In genomic region chr6:5167051-5167677, GRCm38 (mm10) we compare ENCODE assay signal across 9 mouse cellular contexts. TPM values are rescaled to one million over a fixed set of nuclear protein-coding genes. Genes with fewer than 3 reads are reported as not detected.
DNase-seq lines count a peak whose midpoint lies in the region; ATAC-seq lines count a peak whose summit lies in the region.
"Had no signal": no experiment of that assay in that cellular context is flagged by ENCODE, and none has a peak within 500 bp of the region (broad histone marks: within the 10 kb centered on the region; RNA-seq: fewer than 3 reads in every experiment).

No protein-coding gene starts in this region.

- no peak overlapping the region for H3K9ac ChIP-seq in kidney, embryonic 15.5 days
- H3K9ac ChIP-seq in kidney, embryonic 14.5 days (ENCODE audit: low read depth, low read length) = no peak overlapping the region
- no peak overlapping the region for H3K9ac ChIP-seq in forebrain, embryonic 13.5 days
- no peak overlapping the region for H3K9ac ChIP-seq in hindbrain, embryonic 13.5 days
- 0 out of 2 replicates have a peak overlapping the region, but pooled peaks have one; percentile 1 for H3K9ac ChIP-seq in midbrain, embryonic 12.5 days (replicated peaks)
- no peak overlapping the region for H3K9ac ChIP-seq in intestine, embryonic 15.5 days

- no peaks in the 10 kb centered on the region for H3K27me3 ChIP-seq in kidney, embryonic 15.5 days
- no peaks in the 10 kb centered on the region for H3K27me3 ChIP-seq in kidney, embryonic 14.5 days (ENCODE audit: control insufficient read depth, insufficient read depth, low read length)
- no peaks in the 10 kb centered on the region for H3K27me3 ChIP-seq in forebrain, embryonic 13.5 days
- H3K27me3 ChIP-seq in hindbrain, embryonic 13.5 days = no peaks in the 10 kb centered on the region
- no peaks in the 10 kb centered on the region for H3K27me3 ChIP-seq in midbrain, embryonic 12.5 days
- no peaks in the 10 kb centered on the region for H3K27me3 ChIP-seq in intestine, embryonic 15.5 days (replicated peaks)

- H3K4me1 ChIP-seq in kidney, embryonic 15.5 days = no peaks in the 10 kb centered on the region
- H3K4me1 ChIP-seq in kidney, embryonic 14.5 days (ENCODE audit: control insufficient read depth, insufficient read depth, low read length) = no peaks in the 10 kb centered on the region
- H3K4me1 ChIP-seq in forebrain, embryonic 13.5 days = peaks cover 23% of the 10 kb centered on the region
- H3K4me1 ChIP-seq in hindbrain, embryonic 13.5 days (replicated peaks) = peaks cover 13% of the 10 kb centered on the region
- peaks cover 14% of the 10 kb centered on the region for H3K4me1 ChIP-seq in midbrain, embryonic 12.5 days
- no peaks in the 10 kb centered on the region for H3K4me1 ChIP-seq in intestine, embryonic 15.5 days (replicated peaks)

- no peak for DNase-seq in T-cell, adult 2 months (ENCODE audit: low spot score)

- WGBS in kidney, embryonic 15.5 days = 69% methylated on average over 14 of the region's 14 CpGs
- WGBS in kidney, embryonic 14.5 days = 69% methylated on average over 14 of the region's 14 CpGs
- WGBS in forebrain, embryonic 13.5 days = 52% methylated on average over 14 of the region's 14 CpGs
- WGBS in hindbrain, embryonic 13.5 days = 30% methylated on average over 14 of the region's 14 CpGs
- WGBS in midbrain, embryonic 12.5 days = 32% methylated on average over 14 of the region's 14 CpGs
- WGBS in intestine, embryonic 15.5 days = 64% methylated on average over 14 of the region's 14 CpGs

- H3K36me3 ChIP-seq in kidney, embryonic 15.5 days = no peaks in the 10 kb centered on the region
- no peaks in the 10 kb centered on the region for H3K36me3 ChIP-seq in kidney, embryonic 14.5 days (ENCODE audit: control insufficient read depth, insufficient read depth, low read length)
- H3K36me3 ChIP-seq in forebrain, embryonic 13.5 days (ENCODE audit: poor library complexity, severe bottlenecking) = no peaks in the 10 kb centered on the region
- H3K36me3 ChIP-seq in hindbrain, embryonic 13.5 days = no peaks in the 10 kb centered on the region
- H3K36me3 ChIP-seq in midbrain, embryonic 12.5 days = no peaks in the 10 kb centered on the region
- no peaks in the 10 kb centered on the region for H3K36me3 ChIP-seq in intestine, embryonic 15.5 days

- H3K4me3 ChIP-seq in kidney, embryonic 15.5 days (replicated peaks) = no peak overlapping the region
- no peak overlapping the region for H3K4me3 ChIP-seq in kidney, embryonic 14.5 days (ENCODE audit: low read length)
- H3K4me3 ChIP-seq in forebrain, embryonic 13.5 days = peak overlapping the region; percentile 4; the same call in 1 of the 2 replicates
- H3K4me3 ChIP-seq in hindbrain, embryonic 13.5 days = peak overlapping the region; percentile 16
- peak overlapping the region; percentile 19 for H3K4me3 ChIP-seq in midbrain, embryonic 12.5 days
- no peak overlapping the region for H3K4me3 ChIP-seq in intestine, embryonic 15.5 days (replicated peaks)

- H3K4me2 ChIP-seq in kidney, embryonic 15.5 days = no peak overlapping the region
- H3K4me2 ChIP-seq in kidney, embryonic 14.5 days (replicated peaks; ENCODE audit: low read depth, low read length) = no peak overlapping the region
- H3K4me2 ChIP-seq in forebrain, embryonic 13.5 days = peak overlapping the region; percentile 48
- peak overlapping the region; percentile 48 for H3K4me2 ChIP-seq in hindbrain, embryonic 13.5 days
- H3K4me2 ChIP-seq in midbrain, embryonic 12.5 days (replicated peaks) = peak overlapping the region; percentile 41
- no peak overlapping the region for H3K4me2 ChIP-seq in intestine, embryonic 15.5 days (replicated peaks)

- ATAC-seq in kidney, embryonic 15.5 days (replicated peaks; ENCODE audit: low FRiP score) = no peak
- no peak for ATAC-seq in kidney, embryonic 14.5 days (ENCODE audit: low FRiP score, low TSS enrichment)
- ATAC-seq in forebrain, embryonic 13.5 days = peak; percentile 46
- ATAC-seq in hindbrain, embryonic 13.5 days (ENCODE audit: low FRiP score) = no peak
- ATAC-seq in midbrain, embryonic 12.5 days (ENCODE audit: low FRiP score, low read depth) = peak; percentile 64
- no peak for ATAC-seq in activated CD4-positive, CD25-positive, alpha-beta regulatory T cell, adult 4 months
- ATAC-seq in intestine, embryonic 15.5 days = no peak

- no peaks in the 10 kb centered on the region for H3K9me3 ChIP-seq in kidney, embryonic 15.5 days (replicated peaks)
- H3K9me3 ChIP-seq in kidney, embryonic 14.5 days (ENCODE audit: control insufficient read depth, low read length) = no peaks in the 10 kb centered on the region
- H3K9me3 ChIP-seq in forebrain, embryonic 13.5 days (replicated peaks) = no peaks in the 10 kb centered on the region
- H3K9me3 ChIP-seq in hindbrain, embryonic 13.5 days = no peaks in the 10 kb centered on the region
- H3K9me3 ChIP-seq in midbrain, embryonic 12.5 days = no peaks in the 10 kb centered on the region
- H3K9me3 ChIP-seq in intestine, embryonic 15.5 days = no peaks in the 10 kb centered on the region

- H3K27ac ChIP-seq in kidney, embryonic 15.5 days = peak overlapping the region; percentile 52; the same call in 1 of the 2 replicates
- no peak overlapping the region for H3K27ac ChIP-seq in kidney, embryonic 14.5 days (ENCODE audit: low read depth, low read length)
- peak overlapping the region; percentile 41; the same call in 1 of the 2 replicates for H3K27ac ChIP-seq in forebrain, embryonic 13.5 days
- H3K27ac ChIP-seq in hindbrain, embryonic 13.5 days = no peak overlapping the region
- H3K27ac ChIP-seq in midbrain, embryonic 12.5 days (replicated peaks) = peak overlapping the region; percentile 35
- H3K27ac ChIP-seq in intestine, embryonic 15.5 days = no peak overlapping the region

RNA-seq across cellular contexts. Expression of gene Pon1, which starts 26.6 kb away (rescaled TPM):
- not detected in 2 replicates for polyA plus RNA-seq in kidney, embryonic 15.5 days (2015; fragmentation: Nextera tagmentation; extraction: Ambion mirVana)
- 0.37 TPM in 1 of 2 replicates, not detected in the other for polyA plus RNA-seq in kidney, embryonic 14.5 days (2014; fragmentation: Nextera tagmentation; extraction: Ambion mirVana)
- 0.23 TPM in 1 of 2 replicates, not detected in the other for polyA plus RNA-seq in forebrain, embryonic 13.5 days (2015; fragmentation: Nextera tagmentation; extraction: Ambion mirVana)
- 0.13 and 0.17 TPM in 2 replicates for polyA plus RNA-seq in hindbrain, embryonic 13.5 days (2015; fragmentation: Nextera tagmentation; extraction: Ambion mirVana)
- 0.20 TPM in 1 of 2 replicates, not detected in the other for polyA plus RNA-seq in midbrain, embryonic 12.5 days (2016; fragmentation: Nextera tagmentation; extraction: Ambion mirVana)
- polyA plus RNA-seq in activated CD4-positive, CD25-positive, alpha-beta regulatory T cell, adult 4 months (2017; shearing (Covaris generic)) = not detected
- polyA plus RNA-seq in intestine, embryonic 15.5 days (2015; fragmentation: Nextera tagmentation; extraction: Ambion mirVana) = 0.14 TPM in 1 of 2 replicates, not detected in the other
- polyA plus RNA-seq: small intestine, adult 2 months had no signal

Comparison
In these comparisons a context has a peak if more than half of its experiments do, and no peak if none do; other contexts are left out.
1. H3K27ac ChIP-seq: peak in kidney, embryonic 15.5 days (single experiment), forebrain, embryonic 13.5 days (single experiment) and midbrain, embryonic 12.5 days (single experiment); none in kidney, embryonic 14.5 days (single experiment), hindbrain, embryonic 13.5 days (single experiment) and intestine, embryonic 15.5 days (single experiment).
2. ATAC-seq: peak in forebrain, embryonic 13.5 days (single experiment) and midbrain, embryonic 12.5 days (single experiment); none in kidney, embryonic 15.5 days (single experiment), kidney, embryonic 14.5 days (single experiment), hindbrain, embryonic 13.5 days (single experiment), activated CD4-positive, CD25-positive, alpha-beta regulatory T cell, adult 4 months (single experiment) and intestine, embryonic 15.5 days (single experiment).
3. H3K4me2 ChIP-seq: peak in forebrain, embryonic 13.5 days (single experiment), hindbrain, embryonic 13.5 days (single experiment) and midbrain, embryonic 12.5 days (single experiment); none in kidney, embryonic 15.5 days (single experiment), kidney, embryonic 14.5 days (single experiment) and intestine, embryonic 15.5 days (single experiment).
4. H3K4me3 ChIP-seq: peak in forebrain, embryonic 13.5 days (single experiment), hindbrain, embryonic 13.5 days (single experiment) and midbrain, embryonic 12.5 days (single experiment); none in kidney, embryonic 15.5 days (single experiment), kidney, embryonic 14.5 days (single experiment) and intestine, embryonic 15.5 days (single experiment).